Mouse (Mus musculus): ENCODE results near the gene Hivep3.

Hivep3 gene

DNA sequence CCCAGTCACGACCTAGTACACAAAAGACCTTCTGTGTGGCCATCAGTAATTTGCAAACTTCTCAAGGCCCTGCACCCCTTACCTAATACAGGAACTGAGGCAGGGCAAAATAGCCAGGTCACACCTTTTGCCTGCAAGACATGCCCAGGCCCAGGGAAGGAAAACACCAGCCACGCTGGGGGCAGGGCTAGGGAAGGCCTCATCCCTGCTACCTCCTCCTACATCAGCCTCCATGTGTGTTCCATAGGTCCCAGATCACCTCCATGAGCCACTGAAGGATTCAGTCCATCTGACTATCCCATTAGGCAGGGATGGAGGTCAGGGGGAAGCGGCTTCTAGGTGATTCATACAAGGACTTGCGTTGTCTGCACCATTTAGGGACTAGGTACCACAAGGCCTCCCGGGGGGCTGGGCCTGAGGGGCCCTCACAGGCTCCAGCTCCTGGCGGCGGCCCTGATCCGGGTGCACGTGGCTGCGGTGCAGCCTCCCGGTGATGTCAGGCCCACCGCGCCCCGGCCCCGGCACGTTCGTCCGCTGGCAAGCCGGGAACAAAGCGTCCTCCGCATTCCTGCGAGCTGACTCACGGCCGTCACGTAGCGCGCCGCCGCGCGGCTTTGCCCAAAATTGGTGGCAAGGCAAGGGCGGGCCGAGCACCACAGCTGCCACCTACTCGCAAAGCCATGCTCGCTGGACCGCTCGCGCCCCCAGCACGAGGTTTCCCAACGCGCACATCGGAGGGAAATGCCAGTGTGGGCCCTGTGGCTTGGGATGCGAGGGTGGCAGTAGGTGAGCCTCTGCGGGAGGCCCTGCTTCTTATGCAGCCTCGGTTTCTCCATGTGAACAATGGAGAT lies 414.9 kb downstream of the Hivep3 start:
- peak; percentile 55 for DNase-seq (ENCODE audit: low read depth, low spot score)

- DNase-seq (ENCODE audit: low read depth, low spot score) = no peak
Observed at GRCm38 (mm10) chr4:120149142-120149524, 415.5 kb downstream of the Hivep3 start.

GRCm38 (mm10) chr4:120150345-120150920 lies 416.8 kb downstream of the Hivep3 start:
- DNase-seq (ENCODE audit: low read depth, low spot score) = no peak

DNA sequence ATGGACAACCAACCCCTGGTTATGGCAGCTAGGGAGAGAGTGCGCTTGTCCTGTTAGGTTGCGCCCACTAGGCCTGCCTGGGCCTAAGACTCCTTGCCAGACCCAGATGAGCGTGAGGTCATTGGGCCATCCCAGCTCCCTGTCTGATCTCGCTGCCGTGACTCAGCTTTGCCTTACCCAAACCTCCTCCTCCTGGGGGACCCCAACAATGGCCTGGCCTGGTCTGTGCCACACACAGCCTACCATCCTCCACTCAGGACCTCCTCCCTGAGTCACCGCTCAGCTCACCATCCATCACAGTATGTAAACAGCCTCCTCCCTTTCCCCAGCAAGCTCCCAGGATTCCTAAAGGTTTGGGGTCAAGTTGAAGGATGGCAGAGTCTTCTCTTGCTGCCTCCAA lies 418.3 kb downstream of the Hivep3 start:
- no peak for DNase-seq (ENCODE audit: low read depth, low spot score)

- DNase-seq (ENCODE audit: low read depth, low spot score) = no peak
Observed at GRCm38 (mm10) chr4:120152648-120153047, 419.1 kb downstream of the Hivep3 start.

DNA sequence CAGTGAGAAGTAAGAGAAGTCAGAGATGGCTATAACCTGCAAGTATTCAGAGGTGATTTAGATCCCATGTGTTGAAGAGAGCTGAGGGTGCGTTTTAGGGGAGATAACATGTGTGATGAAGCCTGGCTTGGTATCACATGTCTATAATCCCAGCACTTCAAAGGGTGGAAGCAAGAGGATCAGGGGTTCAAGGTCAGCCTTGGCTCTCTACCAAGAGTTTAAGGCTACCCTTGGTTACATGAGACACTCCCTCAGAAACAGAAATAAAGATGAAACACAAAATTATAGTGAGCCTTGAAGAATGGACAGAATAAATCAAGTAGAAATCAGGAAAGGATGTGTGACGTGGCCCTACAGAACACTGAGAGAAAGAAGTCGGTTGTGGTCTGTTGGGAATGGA lies 420.2 kb downstream of the Hivep3 start:
- no peak for DNase-seq (ENCODE audit: low read depth, low spot score)

DNA sequence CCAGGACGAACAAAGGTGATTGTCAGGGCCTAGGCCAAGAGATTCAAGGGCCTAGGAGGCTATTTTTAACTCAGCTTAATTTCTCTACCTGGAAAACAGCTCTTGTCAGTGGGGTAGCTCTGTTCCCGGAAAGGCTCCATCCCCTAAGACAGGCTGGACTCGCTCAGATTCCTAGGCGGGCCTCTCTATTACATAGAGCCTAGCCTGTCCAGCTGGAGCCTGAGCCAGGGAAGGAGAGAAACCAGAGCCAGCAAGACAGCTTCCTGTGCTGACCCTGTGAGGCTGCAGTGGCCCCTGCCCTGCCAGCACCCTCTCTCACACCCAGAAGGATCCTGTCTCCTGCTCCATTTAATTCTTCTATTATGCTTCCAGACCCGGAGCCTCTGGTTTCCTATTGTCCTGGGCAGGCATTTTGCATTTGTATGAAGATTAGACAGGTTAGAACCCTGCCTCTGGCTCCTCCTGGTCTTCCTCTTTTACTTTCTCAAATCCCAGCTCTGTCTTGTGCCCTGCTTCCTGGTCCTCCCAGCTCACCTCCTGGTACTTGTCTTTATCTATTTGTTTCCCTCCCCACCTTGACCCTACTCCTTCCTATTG lies 425.2 kb downstream of the Hivep3 start:
- peak; percentile 59 for DNase-seq (ENCODE audit: low read depth, low spot score)

GRCm38 (mm10) chr4:120161166-120161949 lies 427.8 kb downstream of the Hivep3 start, which contains the start of gene Edn2:
TSS of gene Edn2 (plus strand) at chr4:120161206.
- peak; percentile 73 for DNase-seq (ENCODE audit: low read depth, low spot score)

DNA sequence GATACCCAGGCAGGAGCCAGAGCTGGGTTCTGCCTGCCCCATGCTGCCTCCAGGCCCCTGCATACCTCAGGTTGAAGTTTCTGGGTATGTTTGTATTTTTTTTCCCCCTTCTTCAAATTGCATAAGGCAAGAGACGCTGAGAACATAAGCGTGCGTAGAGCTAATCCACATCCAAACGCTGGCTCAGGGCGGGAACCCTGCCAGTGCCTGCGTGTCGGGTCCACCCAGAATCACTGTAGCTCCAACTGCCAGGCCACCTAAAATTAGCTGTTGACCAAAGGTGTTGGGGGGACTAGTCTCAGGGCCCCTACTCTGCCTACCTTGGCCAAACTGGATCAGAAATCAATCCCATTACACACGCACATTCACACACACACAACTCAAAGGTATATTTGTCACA lies 429.0 kb downstream of the Hivep3 start:
- DNase-seq (ENCODE audit: low read depth, low spot score) = no peak

GRCm38 (mm10) chr4:120163242-120163641 lies 429.7 kb downstream of the Hivep3 start:
- DNase-seq (ENCODE audit: low read depth, low spot score) = no peak

GRCm38 (mm10) chr4:120164316-120164715 lies 430.7 kb downstream of the Hivep3 start:
- no peak for DNase-seq (ENCODE audit: low read depth, low spot score)

DNA sequence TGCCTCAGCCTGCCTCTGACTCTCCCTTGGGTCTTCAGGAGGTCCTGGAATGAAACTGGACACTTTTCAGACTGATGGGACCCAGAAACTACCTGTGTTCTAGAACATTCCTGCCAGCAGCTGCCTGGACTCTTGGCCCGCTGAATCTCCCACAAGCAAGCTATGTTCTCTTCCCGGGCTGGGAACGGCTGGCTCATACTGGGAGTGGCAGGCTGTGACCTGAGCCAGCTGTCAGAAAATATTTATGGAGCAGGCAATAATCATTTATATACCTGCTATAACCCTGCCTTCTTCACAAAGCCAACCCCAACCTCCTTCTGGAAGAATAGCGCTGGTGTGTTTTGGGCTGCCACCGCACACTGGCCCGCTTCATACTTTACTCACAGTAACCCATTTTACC lies 434.2 kb downstream of the Hivep3 start:
- no peak for DNase-seq (ENCODE audit: low read depth, low spot score)

DNA sequence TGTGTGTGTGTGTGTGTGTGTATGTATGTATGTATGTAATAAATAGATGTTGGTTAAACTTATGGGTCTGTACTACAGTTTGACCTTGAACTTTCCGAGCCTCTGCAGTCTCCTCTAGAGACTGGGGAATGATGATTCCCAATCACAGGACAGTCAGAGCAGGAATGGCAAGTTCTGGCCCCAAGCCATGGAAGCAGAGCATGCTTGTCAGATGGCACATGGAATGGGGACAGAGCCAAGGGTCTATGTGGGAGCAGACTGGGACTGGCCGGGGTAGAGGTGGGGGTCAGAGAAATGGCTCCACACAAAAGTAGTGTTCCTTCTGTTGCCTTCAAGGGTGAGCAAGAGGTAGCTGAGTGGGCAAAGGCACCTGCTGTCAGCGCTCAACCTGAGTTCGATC lies 434.8 kb downstream of the Hivep3 start:
- DNase-seq (ENCODE audit: low read depth, low spot score) = no peak

DNA sequence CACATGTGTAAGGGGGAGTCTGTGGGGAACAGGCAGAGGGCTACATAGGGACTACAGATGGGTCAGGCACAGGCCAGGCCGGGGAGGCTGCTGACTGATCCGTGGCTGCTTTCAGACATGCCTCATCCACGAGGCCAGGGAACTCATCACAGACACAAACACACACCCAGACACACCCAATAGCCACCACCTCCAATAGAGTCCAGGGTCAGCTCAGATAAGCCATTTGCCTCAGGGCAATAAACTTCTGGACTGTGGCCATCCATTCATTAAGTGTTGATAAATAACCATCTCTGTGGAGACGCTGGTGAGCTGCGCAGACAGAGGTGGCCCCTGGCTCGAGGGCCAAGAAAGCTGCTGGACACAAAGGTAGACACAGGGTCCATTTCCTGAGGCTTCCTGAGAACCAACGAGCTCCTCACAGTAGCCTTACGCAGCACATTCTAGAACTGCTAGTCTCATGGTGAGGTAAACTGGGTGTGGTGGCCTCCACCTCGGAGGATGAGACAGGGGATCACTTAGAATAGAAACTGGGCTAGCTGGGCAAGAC lies 436.9 kb downstream of the Hivep3 start:
- no peak for DNase-seq (ENCODE audit: low read depth, low spot score)

DNA sequence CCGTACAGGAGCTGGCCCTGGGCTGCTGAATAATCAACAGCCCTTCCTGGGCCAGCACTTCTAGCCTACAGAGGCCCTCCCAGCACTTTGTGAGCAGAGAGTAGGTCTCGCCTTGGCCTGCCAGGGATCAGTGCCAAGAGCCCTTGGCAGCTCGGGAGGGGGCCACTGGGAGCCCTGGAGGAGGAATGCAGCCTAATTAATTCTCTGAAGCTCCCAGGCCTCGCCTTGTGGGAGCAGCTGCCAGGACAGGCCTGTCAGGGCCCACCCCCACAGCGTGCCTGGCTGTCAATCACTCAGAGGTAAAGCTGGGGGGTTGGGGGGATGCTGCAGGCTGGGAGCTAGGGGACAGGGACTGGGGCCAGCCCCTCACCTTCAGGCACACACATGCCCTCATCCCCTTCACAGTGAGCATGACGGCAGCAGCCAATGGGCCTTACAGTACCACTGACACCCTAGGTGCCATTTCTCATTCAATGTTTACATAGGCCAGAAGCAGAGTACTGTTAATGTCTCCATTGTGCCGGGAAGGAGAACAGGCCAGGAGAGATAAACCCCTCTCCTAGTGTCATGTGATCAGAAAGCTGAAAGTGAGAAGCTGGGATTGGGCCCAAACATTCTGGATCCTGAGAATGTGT lies 438.6 kb downstream of the Hivep3 start:
- no peak for DNase-seq (ENCODE audit: low read depth, low spot score)

GRCm38 (mm10) chr4:120179123-120179522 lies 445.5 kb downstream of the Hivep3 start:
- DNase-seq (ENCODE audit: low read depth, low spot score) = no peak

DNA sequence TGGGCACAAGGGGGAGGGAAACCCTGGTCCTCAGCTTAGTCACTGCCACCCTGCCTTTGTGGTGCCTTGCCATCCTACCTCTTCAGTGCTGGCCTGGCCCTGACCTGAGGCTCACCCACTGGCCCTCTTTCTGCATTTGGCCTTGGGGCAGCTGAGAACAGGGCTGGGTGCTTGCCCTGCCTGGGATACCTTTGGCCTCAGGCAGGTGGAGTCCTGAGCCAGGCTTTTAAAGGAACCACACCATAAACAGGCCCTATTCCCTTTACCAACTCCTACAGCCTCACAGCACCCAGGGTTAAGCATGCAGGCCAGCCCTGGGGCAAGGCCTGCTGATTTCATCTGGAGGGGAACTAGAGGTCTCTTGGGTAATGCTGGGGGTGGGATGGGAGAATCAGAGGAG lies 447.0 kb downstream of the Hivep3 start:
- DNase-seq (ENCODE audit: low read depth, low spot score) = no peak

DNA sequence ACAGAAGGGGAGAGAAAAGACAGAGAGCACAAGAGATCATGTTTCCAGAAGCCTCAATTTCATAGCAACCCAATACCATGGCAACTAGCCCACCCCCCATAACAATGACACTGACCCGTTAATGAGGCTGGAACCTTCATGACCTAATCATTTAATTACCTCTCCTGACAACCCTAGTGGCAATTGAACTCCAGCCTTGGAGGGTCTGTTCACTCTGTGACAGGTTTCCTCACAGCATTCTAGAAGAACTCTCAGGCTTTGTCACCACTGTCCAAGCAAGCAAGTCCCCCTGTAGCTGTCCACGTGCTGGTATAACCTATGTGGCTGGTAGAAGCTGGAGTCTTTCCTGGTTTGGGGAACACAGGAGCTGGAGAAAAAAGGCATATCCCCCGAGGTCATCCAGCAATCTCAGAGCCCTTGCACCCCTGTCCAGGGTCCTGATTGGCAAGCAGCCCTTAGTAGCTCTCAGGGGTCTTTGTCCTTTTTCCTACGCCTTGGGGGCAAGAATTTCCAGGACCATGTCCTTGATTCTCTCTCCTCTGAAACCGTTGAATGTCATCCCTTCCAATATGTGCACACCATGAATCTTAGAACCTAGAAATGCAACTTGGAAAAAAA lies 450.9 kb downstream of the Hivep3 start:
- DNase-seq (ENCODE audit: low read depth, low spot score) = no peak

DNA sequence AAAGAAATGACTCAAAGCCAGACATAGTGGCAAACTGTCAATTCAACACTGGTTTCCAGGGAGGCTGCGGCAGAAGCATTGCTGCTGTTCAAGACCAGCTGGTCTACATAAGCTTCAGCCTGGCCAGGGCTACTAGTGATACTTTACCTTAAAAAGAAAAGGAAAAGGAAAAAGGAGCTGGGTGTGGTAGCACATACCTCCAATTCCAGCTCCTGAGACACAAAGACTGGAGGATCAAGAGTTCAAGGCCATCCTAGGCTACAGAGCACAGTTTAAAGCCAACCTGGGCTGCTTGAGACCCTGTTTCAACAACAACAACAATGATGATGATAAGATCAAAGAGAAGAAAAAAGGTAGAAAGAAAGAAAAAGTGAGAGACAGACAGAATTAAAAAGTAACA lies 452.9 kb downstream of the Hivep3 start:
- DNase-seq (ENCODE audit: low read depth, low spot score) = no peak

DNA sequence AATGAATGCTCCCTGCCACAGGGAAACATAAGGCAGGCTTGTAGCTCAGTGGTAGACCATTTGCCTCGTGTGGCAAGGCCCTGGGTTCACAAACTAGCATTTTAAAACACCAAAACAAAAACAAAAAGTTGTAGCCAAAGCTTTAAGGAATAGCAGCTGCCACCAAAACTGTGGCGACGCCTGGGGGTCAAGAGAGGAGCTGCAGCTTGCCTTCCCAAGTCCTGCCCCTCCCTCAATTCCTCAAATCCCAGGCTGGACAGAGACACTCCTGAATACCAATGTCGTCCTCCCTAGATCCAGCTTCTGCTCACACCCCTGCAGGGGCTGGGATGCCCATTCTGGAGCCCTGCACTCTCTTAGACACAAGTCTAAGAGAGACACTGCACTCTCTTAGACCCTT lies 453.4 kb downstream of the Hivep3 start:
- DNase-seq (ENCODE audit: low read depth, low spot score) = no peak
